Comparison of ENCODE assay signal across 8 mouse cellular contexts in the genomic region with DNA sequence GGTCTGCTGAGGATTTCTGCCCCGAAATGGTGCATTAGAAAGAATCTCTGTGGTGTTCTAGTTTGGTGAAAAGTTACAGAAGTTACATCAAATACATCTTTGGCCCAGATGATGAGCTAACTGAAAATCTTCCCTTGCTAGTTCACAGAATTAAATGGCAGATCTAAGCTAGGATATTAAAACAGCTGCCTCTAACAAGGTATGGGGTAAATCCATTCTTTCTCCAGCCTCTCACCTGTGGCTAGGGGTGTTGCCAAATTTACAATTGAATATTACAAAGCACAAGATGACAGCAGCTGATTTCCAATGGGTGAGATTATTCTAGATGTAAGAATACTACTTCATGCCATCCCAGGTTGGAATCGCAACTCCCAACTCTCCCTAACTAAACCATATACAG. TPM values are rescaled to one million over a fixed set of nuclear protein-coding genes. Genes with fewer than 3 reads are reported as not detected.
DNase-seq lines count a peak whose midpoint lies in the region; ATAC-seq lines count a peak whose summit lies in the region.

Gene Cul1, plus strand, starts transcription at position 301 of the 400 bp plus-strand sequence.

- DNase-seq in lung, postnatal 36 days: no peak
- DNase-seq in embryonic facial prominence, embryonic 10.5 days (ENCODE audit: low spot score): no peak
- DNase-seq in left cerebral cortex, postnatal 10 days (ENCODE audit: extremely low spot score in 1 of 2, low spot score in 2 of 2): no peak
- DNase-seq in kidney, postnatal 36 days: no peak

- H3K36me3 ChIP-seq in lung, embryonic 15.5 days: no peaks in the 10 kb centered on the region
- peaks cover 9% of the 10 kb centered on the region; the same call in 1 of the 2 replicates for H3K36me3 ChIP-seq in embryonic facial prominence, embryonic 10.5 days (replicated peaks)
- no peaks in the 10 kb centered on the region for H3K36me3 ChIP-seq in heart, embryonic 12.5 days

- H3K4me1 ChIP-seq in lung, embryonic 15.5 days: peaks cover 26% of the 10 kb centered on the region; the same call in 1 of the 2 replicates
- H3K4me1 ChIP-seq in embryonic facial prominence, embryonic 10.5 days: peaks cover 20% of the 10 kb centered on the region
- peaks cover 16% of the 10 kb centered on the region for H3K4me1 ChIP-seq in heart, embryonic 12.5 days (replicated peaks)

- intact Hi-C loops in left cerebral cortex, postnatal 10 days (cut with DNase I): loop anchor here (10.0 kb wide), 1 partner anchor 138 kb away; no protein-coding TSS in a partner anchor

- peak within 1 kb of the TSS; percentile 71 for H3K4me2 ChIP-seq in lung, embryonic 15.5 days
- H3K4me2 ChIP-seq in heart, embryonic 12.5 days: peak within 1 kb of the TSS; percentile 71

- H3K27ac ChIP-seq in lung, embryonic 15.5 days: peak within 1 kb of the TSS; percentile 99
- peak within 1 kb of the TSS; percentile 98 for H3K27ac ChIP-seq in embryonic facial prominence, embryonic 10.5 days (replicated peaks)
- peak within 1 kb of the TSS; percentile 99 for H3K27ac ChIP-seq in heart, embryonic 12.5 days (ENCODE audit: poor library complexity, severe bottlenecking)

- no peaks in the 10 kb centered on the region for H3K27me3 ChIP-seq in lung, embryonic 15.5 days
- no peaks in the 10 kb centered on the region for H3K27me3 ChIP-seq in embryonic facial prominence, embryonic 10.5 days (replicated peaks; ENCODE audit: low read depth, poor library complexity, severe bottlenecking)
- no peaks in the 10 kb centered on the region for H3K27me3 ChIP-seq in heart, embryonic 12.5 days (replicated peaks)

- H3K4me3 ChIP-seq in lung, embryonic 15.5 days: peak within 1 kb of the TSS; percentile 68
- H3K4me3 ChIP-seq in embryonic facial prominence, embryonic 10.5 days: peak within 1 kb of the TSS; percentile 74
- H3K4me3 ChIP-seq in heart, embryonic 12.5 days: peak within 1 kb of the TSS; percentile 96

- H3K9me3 ChIP-seq in lung, embryonic 15.5 days: no peaks in the 10 kb centered on the region
- H3K9me3 ChIP-seq in embryonic facial prominence, embryonic 10.5 days: no peaks in the 10 kb centered on the region
- H3K9me3 ChIP-seq in heart, embryonic 12.5 days (replicated peaks): no peaks in the 10 kb centered on the region

- H3K9ac ChIP-seq in lung, embryonic 15.5 days: peak within 1 kb of the TSS; percentile 87
- peak within 1 kb of the TSS; percentile 98 for H3K9ac ChIP-seq in heart, embryonic 12.5 days

- ATAC-seq in lung, embryonic 15.5 days (ENCODE audit: borderline replicate concordance, extremely low read depth, low FRiP score, low TSS enrichment): no peak
- no peak for ATAC-seq in heart, embryonic 12.5 days (ENCODE audit: insufficient number of reproducible peaks, low FRiP score)
- ATAC-seq in monocyte, adult 5-6 weeks (replicated peaks; ENCODE audit: insufficient number of reproducible peaks, low FRiP score, low TSS enrichment, poor library complexity, severe bottlenecking): no peak
- no peak for ATAC-seq in cerebellum, adult (ENCODE audit: insufficient number of reproducible peaks, low FRiP score, low TSS enrichment)

- 41% methylated on average over 2 of the region's 2 CpGs for WGBS in lung, embryonic 15.5 days
- WGBS in embryonic facial prominence, embryonic 10.5 days: 34% methylated on average over 2 of the region's 2 CpGs
- WGBS in heart, embryonic 12.5 days: 40% methylated on average over 2 of the region's 2 CpGs

RNA-seq across cellular contexts. Expression of gene Cul1, which starts in this region (rescaled TPM):
- 140 and 142 TPM in 2 replicates for polyA plus RNA-seq in lung, embryonic 15.5 days (2015; fragmentation: Nextera tagmentation; extraction: Ambion mirVana)
- 185 and 187 TPM in 2 replicates for polyA plus RNA-seq in embryonic facial prominence, embryonic 10.5 days (2016; fragmentation: Nextera tagmentation; extraction: Ambion mirVana)
- 124 and 132 TPM in 2 replicates for polyA plus RNA-seq in heart, embryonic 12.5 days (2016; fragmentation: Nextera tagmentation; extraction: Ambion mirVana)
- total RNA-seq in left cerebral cortex, postnatal 10 days (2021): 100 to 1,000 TPM; 117 to 119 TPM
- 149 to 202 TPM (median 175 TPM) in 3 replicates for total RNA-seq in monocyte, adult 5-6 weeks (2017)
